Mouse (Mus musculus) left cerebral cortex, adult 9 months (tissue): ENCODE results near the gene Nrn1l.

Experiments used
- DNase-seq, 2 experiments: peaks; one replicate each; pipeline ENCODE4 v3.0.0; 2022; ENCODE audit warnings: low spot score in 2 of 2

Nrn1l gene

DNA sequence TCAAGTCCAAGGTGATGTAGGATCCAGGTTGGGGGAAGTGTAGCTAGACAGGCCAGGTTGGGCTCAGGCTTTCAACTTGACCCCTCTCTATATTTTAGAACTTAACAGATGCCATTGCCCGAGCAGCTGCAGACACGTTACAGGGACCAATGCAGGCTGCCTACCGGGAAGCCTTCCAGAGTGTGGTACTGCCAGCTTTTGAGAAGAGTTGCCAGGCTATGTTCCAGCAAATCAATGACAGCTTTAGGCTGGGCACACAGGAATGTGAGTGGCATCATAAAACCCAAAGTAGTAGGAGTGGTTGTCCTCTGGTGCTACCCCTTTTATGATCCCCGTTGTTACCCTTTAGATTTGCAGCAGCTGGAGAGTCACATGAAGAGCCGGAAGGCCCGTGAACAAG is 2.5 kb upstream of the Nrn1l start:
- peak in 1 of 2 experiments; percentile 58 for DNase-seq

DNA sequence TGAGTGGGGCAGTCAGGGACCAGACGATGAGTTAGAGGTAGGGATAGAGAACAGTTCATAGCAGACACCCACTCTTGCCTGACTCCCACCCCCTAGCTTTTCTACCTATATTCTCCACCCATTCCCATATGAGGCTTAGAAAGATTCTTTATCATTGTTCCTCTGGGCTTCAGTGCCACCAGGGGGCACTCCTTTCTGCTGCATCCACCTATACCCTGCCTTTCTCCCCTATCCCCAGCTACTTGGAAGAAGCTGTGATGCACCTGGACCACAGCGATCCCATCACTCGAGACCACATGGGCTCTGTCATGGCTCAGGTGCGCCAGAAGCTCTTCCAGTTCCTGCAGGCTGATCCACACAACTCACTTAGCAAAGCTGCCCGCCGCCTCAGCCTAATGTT is 935 bp upstream of the Nrn1l start:
- peak in 1 of 2 experiments; percentile 48 for DNase-seq

DNA sequence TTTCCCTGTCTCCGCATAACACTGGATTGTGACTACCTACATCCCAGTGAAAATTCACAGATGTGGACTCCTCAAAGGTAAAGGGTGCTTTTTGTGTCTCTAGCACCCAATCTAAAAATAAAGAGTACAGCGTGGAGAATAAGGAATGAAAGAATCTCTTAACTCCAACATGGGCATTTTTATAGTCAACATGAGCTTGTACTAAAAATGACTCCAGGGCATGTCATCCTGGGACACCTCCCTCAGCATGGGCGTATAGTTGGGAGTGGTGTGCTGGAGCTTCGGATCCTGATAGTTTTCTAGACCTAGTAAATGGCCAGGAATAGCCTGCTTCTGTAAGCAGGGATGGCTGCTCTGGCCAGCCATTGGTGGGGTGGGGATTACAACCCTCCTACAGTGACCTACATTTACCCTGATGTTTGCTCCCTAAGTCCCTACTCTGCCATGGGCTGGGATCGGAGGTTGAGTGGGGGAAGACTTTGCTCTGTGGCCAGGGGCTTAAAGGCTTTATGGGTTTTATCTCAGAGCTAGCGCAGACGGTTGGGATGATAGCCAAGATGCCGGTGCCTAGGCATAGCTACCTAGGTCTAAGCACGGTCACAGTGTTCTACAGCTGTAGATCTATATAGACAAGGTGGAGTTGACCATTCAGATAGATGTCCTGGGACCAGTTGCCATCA is 4.6 kb downstream of the Nrn1l start:
- no peak for DNase-seq

DNA sequence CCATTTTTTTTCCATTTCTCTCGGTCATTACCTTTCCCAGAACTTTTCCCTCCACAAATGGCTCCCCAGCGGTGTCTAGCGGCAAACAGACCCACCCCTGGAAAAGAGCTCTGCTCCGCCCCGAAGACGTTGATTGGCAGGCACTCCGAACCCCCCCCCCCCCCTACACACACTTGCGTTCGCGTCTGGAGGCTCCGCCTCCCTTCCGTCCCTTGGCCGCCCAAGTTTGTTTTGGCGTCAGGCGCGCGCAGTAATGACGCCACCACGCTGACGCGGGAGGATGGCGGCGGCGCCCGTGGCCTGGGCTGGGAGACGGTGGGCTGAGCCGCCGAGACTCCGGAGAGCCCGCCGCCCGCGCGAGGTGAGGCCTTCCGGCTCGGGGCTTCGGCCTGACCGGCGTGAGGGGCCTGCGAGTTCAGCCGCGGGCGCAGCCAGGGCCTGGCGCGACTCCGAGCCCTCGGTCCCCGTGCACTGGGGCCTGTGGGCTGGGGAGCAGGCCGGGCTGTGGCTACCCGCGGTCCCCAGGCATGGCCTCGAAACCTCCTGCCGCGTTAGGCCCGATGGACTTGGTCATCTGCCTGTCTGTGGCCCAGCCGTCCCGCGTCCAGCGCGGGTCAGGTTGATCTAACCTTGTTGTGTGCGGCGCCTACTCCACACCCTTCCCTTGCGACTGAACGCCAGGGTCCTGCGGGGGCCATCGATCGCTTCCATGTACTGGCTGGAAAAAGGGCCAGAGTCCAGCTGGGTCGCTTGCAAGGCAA is 7.0 kb downstream of the Nrn1l start, which contains the start of gene Pskh1:
Pskh1 (plus strand) TSS at position 262 of the 761 bp plus-strand sequence.
- DNase-seq: peak; percentile 64 to 90

DNA sequence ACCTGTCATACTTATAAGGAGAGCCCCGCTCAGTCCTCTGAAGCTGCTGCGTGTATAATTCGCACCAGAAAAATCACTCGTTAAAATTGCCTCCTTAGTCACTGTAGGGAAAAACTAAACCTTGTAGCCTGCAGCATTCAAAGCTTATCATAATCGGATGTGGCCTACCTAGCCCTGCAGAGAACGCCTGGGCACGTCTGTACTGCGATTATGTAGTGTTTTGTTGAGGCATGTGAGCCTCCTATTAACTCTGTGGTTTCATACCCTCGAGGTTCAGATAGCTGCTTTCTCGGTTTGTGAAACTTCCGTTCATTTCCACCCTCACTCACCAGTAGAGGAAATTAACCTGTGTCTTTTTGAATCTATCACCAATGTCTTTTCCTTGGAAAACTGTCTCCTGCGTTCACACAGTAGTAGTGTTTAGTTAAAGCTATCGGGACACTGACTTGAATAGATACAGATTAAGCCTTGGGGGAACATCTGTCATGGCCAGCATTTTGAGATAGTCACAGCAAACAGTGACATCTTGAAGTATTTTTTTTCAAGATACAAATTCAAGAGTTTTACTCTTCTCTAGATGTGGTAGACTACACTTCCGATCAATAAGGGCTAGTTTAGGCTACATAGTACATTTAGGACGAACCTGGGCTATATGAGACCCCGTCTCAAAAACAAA is 7.7 kb downstream of the Nrn1l start:
- DNase-seq: no peak

DNA sequence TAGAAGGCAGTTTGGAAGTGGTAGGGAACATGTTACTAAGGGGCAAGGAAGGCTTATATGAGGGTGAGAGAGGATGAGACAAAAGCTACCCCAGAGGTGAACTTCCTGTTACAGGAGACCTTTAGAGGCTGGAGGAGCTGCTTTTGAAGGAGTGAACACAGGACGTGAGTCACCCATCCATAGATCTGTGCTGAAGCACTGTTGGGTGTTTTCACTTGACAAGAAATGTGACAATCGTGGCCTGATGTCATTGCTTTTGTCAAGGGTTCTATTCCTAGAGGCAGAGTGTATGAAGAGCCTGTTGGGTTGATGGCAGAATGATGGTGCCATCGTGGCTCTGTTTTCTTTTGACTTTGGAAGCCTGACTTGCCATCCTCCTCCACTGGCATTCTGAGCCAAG is 26.0 kb downstream of the Nrn1l start:
- DNase-seq: no peak

DNA sequence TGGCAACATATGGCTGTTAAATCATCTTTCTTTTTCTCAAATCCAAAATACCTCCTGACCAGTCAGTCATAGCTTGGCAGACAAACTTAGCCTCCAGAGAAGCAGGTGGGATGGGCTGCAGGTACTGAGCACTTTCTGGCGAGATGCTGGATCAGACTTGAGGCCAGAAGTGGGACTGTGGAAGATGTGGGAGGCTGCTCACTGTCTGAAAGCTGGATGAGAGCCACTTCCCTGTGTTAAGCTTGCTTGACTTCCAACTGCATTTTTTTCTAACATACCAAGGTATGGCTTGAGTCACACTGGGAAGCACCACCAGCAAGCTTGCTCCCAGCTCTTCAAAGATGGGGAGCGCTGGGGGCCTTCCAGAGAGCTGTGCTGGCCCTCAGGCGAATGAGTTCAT is 31.8 kb downstream of the Nrn1l start:
- peak in 1 of 2 experiments; percentile 62 for DNase-seq

DNA sequence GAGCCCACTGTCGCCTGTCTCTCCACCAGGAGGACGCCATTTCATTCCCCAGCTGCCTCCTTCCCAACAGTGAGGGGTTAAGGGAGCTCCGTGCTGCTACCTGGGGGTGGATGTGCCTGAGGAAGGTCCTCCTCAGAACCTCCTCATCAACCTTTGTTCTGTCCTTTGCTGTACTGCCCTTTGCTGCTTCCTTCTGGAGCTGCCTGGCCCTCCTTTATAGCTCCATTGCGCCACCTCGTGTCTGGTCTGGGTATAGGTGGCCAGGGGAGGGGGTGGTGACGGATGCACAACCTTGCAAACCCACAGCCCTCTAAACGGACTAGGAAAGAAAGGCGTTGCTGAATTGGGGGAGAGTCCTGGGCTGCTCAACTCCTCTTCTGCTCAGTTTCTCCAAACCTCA is 37.2 kb downstream of the Nrn1l start:
- peak in 1 of 2 experiments; percentile 83 for DNase-seq

DNA sequence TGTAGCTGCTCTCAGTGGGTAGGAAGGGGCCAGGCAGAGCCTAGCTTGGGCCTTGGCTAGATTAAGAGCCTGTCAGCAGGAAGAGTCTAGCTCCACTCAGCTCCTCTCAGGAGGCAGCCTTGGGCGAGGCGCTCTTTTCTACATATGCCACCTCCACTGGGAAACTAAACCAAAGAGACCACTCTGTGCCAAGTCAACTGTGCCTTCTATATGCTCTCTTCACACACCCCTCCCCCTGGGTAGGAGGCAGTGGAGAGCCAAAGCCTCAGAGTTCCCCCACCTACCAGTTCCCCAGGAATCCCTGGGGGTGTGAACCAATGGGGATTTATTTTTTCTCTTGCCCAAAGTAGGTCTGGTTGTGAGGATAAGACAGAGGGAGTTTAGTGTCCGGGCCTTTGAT is 37.9 kb downstream of the Nrn1l start:
- DNase-seq: peak; percentile 45 to 56

DNA sequence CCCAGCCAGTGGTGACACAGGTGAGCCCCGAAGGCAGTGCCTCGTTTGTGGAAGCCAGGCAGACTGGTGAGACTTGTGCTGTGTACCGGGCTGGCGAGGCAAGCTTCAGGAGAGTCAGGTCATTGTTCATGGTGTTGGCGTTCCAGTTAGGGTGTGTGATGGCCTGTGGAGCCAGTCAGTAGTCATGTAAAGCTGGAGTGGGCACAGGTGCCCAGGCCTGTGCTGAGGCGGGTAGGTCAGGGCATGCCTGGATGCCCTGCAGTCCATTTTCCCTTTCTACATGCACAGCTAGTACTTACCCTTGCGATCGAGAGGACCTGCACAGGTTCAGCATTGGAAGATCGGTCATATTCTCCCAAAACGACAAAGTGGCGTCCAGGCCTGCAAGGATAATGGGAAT is 39.2 kb downstream of the Nrn1l start:
- DNase-seq: no peak

DNA sequence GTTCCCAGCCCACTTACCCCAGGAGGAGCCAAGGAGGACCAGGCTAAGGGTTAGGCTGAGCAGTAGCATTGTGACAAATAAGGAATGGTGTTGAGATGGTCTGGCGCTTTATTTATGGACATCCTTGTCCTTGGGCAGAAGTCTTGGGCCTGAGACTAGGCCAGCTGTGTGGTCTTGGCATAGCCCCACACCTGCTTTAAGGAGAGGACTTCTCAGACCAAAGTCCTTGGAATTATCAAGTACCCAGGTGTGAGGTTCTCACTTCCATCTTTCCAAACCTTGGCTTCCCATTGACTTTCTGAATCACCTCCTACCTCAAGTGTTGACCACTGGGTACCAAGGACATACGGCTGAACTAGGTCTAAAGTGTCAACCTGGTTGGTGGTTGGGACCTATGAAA is 40.4 kb downstream of the Nrn1l start, which contains the start of gene Ctrl:
Ctrl (minus strand) TSS at position 101 of the 400 bp plus-strand sequence.
- DNase-seq: no peak

DNA sequence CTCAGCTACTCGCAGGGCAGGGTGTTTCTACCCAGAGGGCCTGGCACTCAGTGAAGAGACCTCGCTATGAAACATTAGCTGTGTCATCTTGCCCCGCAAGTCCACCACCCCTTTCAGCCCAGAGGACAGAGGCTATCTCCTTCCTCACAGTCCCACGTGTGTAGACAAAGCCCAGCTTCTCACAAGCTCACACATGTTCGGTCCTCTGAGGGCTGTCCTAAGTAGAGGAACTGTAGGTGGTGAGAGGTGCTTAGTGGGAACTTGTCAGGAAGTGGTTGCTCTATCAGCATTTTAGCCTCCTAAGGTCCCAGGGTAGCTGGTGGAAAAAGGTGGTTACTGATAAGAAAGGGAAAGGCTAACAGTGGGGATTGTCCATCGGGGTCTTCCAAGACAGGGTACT is 41.7 kb downstream of the Nrn1l start:
- no peak for DNase-seq

DNA sequence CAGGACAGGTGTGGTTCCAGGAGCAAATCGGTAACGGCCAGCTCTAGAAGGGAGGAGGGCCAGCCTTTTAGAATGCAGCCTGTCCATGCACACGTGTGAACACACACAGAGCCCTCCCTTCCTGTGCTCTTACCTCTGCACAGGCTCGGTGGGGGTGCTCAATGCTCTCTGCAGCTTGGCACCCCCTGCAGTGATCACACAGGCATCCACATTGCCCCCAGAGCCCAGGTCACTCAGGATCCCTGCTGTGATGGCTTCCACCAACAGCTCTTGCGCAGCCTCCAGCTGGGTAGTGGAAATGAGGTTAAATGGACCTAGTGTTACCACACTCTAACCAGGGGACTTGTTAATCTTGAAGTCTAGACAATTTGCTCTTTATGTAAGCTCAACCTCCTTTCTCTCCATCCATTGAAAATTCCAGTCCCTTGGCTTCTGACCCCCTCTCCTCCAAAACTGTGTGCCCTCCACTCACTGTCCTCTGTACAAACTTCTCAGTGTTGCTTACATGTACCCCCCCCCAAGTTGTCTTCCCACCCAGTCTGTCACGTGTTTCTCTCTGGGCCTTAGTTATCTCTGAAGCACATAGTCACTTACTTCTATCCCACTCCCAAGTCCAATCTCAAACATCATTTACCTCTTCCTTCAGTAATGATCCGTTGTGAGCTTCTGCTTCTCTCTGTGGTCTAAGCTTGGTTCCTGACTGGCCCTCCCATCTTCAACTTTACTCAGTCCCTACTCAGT is 42.7 kb downstream of the Nrn1l start:
- DNase-seq: no peak

DNA sequence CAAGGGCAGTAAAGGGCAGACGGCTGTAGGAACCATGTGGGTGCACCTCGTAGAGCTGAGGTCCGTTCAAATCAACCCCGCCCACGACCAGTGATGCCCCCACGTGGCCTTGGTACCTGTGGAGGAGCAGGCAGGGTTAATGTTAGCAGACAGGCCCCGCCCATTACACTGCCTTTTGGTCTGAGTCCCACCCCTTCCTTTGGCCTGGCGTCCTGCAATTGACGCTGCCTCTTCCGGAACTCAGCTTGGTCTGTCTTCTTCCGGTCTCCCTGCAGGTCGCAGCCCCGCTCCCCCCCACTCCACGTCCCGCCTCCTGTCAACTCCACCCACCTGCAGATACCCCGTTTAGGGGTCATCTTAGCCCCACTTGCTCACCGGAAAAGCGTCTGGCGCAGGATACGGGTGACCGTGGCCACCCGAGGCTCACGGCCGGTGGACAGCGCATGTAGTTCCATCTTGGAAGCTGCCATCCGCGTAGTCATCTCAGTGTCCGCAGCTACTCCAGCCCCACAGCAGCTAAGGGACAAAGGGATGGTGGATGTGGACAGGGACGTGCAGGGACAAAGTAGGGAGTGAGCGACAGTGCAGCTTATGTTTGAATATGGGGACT is 43.6 kb downstream of the Nrn1l start:
- peak; percentile 73 to 87 for DNase-seq

DNA sequence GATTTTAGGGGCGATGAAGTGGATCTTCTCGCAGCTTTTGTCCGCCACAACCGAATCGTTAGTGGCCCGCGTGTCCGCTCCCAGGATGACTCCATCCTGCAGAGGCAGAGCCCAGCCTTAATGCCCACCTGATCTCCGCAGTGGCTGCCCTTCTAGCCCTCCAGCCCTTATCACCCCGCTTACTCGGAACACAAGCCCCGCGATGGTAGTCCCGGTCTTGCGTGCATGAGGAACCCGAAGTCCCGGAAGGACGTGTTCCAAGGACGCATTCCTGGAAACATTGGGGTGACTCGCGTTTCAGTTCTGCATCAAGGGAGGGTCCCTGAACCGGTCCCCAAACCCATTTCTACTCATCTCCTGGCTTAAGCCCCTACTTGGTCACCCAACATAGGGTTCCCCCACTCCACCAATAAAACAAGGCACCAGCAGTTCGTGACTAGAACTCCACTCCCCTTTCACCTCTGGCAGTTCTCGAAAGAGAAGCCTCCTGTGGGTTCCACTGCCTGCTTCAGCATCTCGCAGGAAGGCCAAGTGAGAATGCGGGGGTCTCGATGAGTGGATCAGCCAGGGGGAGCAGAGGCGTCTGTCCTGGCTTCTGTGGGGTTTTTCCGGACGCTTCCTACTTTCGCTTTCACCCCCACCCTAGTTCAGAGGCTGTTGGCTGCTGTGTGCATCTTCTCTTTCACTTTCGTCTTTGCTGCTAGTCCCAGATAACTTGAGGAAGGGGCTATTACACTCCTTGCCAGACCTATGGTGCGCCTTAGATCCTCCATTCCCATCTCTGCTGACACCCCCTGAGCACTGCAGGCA is 44.3 kb downstream of the Nrn1l start:
- DNase-seq: peak; percentile 30 to 45

DNA sequence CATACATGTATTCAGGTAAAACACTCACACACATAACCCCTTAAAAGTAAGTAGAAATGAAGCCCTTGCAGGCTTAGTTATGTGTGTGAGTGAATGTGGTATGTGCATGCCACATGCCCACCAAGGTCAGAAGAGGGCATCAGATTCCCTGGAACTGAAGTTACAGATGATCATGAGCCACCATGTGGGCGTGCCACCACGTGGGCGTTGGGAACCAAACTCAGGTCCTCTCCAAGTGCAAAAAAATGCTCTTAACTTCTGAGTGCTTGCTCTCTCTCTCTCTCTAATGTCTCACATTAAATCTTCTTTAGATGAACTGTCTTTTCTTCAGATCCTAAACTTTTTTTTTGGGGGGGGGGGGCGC is 44.9 kb downstream of the Nrn1l start, which contains the start of gene Psmb10:
Psmb10 (minus strand) TSS at position 139 of the 364 bp plus-strand sequence.
- DNase-seq: peak in 1 of 2 experiments; percentile 40

DNA sequence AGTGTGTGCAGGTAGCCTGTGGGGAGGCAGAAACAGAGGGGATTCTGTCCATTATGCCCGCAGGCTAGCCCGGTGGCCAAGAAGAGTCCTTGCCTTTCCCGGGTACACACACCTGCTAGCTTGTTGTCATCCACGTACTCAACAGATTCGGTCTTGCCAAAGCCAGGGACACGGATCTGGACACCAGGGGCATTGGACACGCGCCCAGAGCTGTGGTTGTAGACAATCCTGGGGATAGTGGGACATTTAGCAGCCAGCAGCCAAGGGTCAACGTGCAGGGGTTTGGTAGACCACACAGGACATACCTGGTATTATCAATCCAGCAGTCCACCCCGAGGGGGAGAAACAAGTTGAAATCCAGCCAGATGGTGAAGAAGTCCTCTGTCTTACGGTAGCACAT is 48.7 kb downstream of the Nrn1l start:
- DNase-seq: no peak

DNA sequence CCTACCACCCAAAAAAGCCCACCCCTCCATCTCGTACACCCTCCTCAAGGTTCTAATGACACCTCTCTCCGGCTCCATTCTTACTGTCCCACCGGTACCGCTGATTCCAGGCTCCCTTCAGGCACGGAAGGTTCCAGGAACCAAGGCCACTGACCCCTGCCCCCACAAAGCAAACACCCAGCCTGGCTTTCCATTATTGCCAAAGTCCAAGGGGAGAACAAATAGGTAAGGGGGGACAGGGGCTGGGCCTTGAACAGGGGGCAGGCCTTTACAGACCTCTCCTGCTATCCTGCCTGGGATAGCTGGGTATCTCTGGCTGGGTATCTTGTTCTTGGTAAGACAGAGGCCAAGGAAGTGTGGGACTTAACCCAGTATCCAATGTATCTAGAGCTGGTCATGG is 49.2 kb downstream of the Nrn1l start:
- no peak for DNase-seq

DNA sequence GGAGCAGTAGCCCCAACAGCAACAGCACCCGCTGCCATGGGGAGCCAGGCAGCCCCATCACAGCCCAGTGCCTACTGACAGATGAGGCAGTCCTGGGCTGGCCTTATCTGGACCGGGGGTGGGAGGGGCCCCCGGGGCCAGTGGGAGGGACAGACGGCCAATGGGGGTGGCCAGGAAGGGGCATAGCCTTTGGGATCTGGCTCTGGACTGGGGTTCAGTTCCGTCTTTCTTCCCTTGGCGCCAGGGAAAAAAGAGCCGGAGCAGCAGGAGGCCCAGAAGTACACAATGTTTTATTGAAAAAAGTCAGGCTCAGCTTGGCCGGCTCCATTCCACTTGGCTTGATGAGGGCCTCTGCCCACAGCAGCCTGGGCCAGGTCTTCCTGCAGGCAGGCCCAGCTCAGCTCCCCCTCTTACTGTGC is 50.0 kb downstream of the Nrn1l start, which contains the start of gene Lcat:
Lcat (minus strand) TSS at position 62 of the 419 bp plus-strand sequence.
- DNase-seq: peak in 1 of 2 experiments; percentile 46
